Mouse (Mus musculus) layer of hippocampus, adult 2 months (tissue): ENCODE results near the gene Kcnn4. TPM values are rescaled to one million over a fixed set of nuclear protein-coding genes. Genes with fewer than 3 reads are reported as not detected.

Experiments
- DNase-seq, 2 experiments: peaks; one replicate each; pipeline ENCODE4 v3.0.0; 2022; ENCODE audit warnings: low spot score in 2 of 2
- H3K27ac ChIP-seq: fragments of 200-600 bp; 2 replicates; pipeline ENCODE4 v1.8.1; 2022
- H3K4me3 ChIP-seq: fragments of 200-600 bp; 2 replicates; pipeline ENCODE4 v1.8.1; 2022; ENCODE audit warnings: mild to moderate bottlenecking
- CTCF ChIP-seq: fragments of 200-600 bp; conservative IDR thresholded peaks from 2 replicates; pipeline ENCODE4 v1.8.1; 2022; ENCODE audit warnings: antibody characterized with exemption, mild to moderate bottlenecking, moderate library complexity
- total RNA-seq, 2 experiments: library from RNA; stranded (reverse); gene quantifications; 2 replicates each; pipeline ENCODE4 v1.2.3; 2021

Kcnn4 gene
- total RNA-seq, 2 experiments from 2014 or later, result 0.64 to 0.67 TPM

GRCm38 (mm10) chr7:24371012-24371808 is 1.1 kb downstream of the Kcnn4 start:
- no peak overlapping the region for H3K27ac ChIP-seq
- H3K4me3 ChIP-seq, result no peak overlapping the region
- no peak for DNase-seq
- no peak for TF ChIP-seq CTCF

- TF ChIP-seq CTCF, result no peak
- no peak overlapping the region for H3K27ac ChIP-seq
- no peak overlapping the region for H3K4me3 ChIP-seq
- no peak for DNase-seq
These were observed 1.7 kb downstream of the Kcnn4 start for GRCm38 (mm10) chr7:24371809-24372145.

- TF ChIP-seq CTCF, result no peak
- no peak for DNase-seq
- Histone ChIP-seq H3K4me3 (no peak overlapping the region), H3K27ac (no peak overlapping the region; the same call in 1 of the 2 replicates)
These were observed 2.2 kb downstream of the Kcnn4 start for GRCm38 (mm10) chr7:24372300-24372699.

- Histone ChIP-seq H3K4me3 (no peak overlapping the region), H3K27ac (no peak overlapping the region; the same call in 1 of the 2 replicates)
- DNase-seq, result no peak
- TF ChIP-seq CTCF, result no peak
These were observed 2.7 kb downstream of the Kcnn4 start for GRCm38 (mm10) chr7:24372786-24373185.

- Histone ChIP-seq H3K4me3 (no peak overlapping the region), H3K27ac (peak overlapping the region; percentile 64)
- DNase-seq, result peak; percentile 32 to 35
- no peak for TF ChIP-seq CTCF
These were observed 3.7 kb downstream of the Kcnn4 start for GRCm38 (mm10) chr7:24373538-24374379.

GRCm38 (mm10) chr7:24376456-24376855 is 6.4 kb downstream of the Kcnn4 start:
- Histone ChIP-seq H3K4me3 (no peak overlapping the region), H3K27ac (no peak overlapping the region)
- DNase-seq, result no peak
- no peak for TF ChIP-seq CTCF

GRCm38 (mm10) chr7:24377091-24377865 is 7.2 kb downstream of the Kcnn4 start:
- peak; percentile 63 for TF ChIP-seq CTCF
- peak overlapping the region; percentile 29 for H3K4me3 ChIP-seq
- peak in 1 of 2 experiments; percentile 37 for DNase-seq
- peak overlapping the region; percentile 32; the same call in 1 of the 2 replicates for H3K27ac ChIP-seq

GRCm38 (mm10) chr7:24378049-24378701 is 8.1 kb downstream of the Kcnn4 start:
- H3K4me3 ChIP-seq, result no peak overlapping the region
- no peak overlapping the region for H3K27ac ChIP-seq
- no peak for TF ChIP-seq CTCF
- no peak for DNase-seq

- H3K4me3 ChIP-seq, result no peak overlapping the region
- no peak for TF ChIP-seq CTCF
- H3K27ac ChIP-seq, result no peak overlapping the region
- no peak for DNase-seq
These were observed 9.9 kb downstream of the Kcnn4 start for GRCm38 (mm10) chr7:24379934-24380333.

GRCm38 (mm10) chr7:24380370-24380769 is 10.3 kb downstream of the Kcnn4 start:
- Histone ChIP-seq H3K27ac (no peak overlapping the region), H3K4me3 (no peak overlapping the region)
- DNase-seq, result no peak
- TF ChIP-seq CTCF, result no peak

GRCm38 (mm10) chr7:24382730-24383372 is 12.8 kb downstream of the Kcnn4 start:
- no peak for DNase-seq
- no peak overlapping the region for H3K27ac ChIP-seq
- TF ChIP-seq CTCF, result no peak
- no peak overlapping the region for H3K4me3 ChIP-seq

GRCm38 (mm10) chr7:24384070-24384469 is 14.0 kb downstream of the Kcnn4 start:
- H3K27ac ChIP-seq, result no peak overlapping the region
- TF ChIP-seq CTCF, result no peak
- DNase-seq, result no peak
- H3K4me3 ChIP-seq, result no peak overlapping the region
